Mouse (Mus musculus) G1E (cell line): ENCODE measurements around the gene Camk1.

Experiments used
- CTCF ChIP-seq: IDR thresholded peaks from 2 replicates; pipeline ENCODE4 v1.5.1; 2012; ENCODE audit warnings: low read depth, low read length, inconsistent platforms, mixed read lengths
- GATA1 ChIP-seq: IDR thresholded peaks from 2 replicates; pipeline ENCODE4 v1.6.1; 2012; ENCODE audit warnings: borderline replicate concordance, low read length, inconsistent platforms, mixed read lengths
- POLR2AphosphoS5 ChIP-seq: IDR thresholded peaks from 2 replicates; pipeline ENCODE4 v1.6.1; 2012; ENCODE audit warnings: low read depth, low read length, inconsistent platforms; ENCODE audit not compliant: insufficient replicate concordance

DNA sequence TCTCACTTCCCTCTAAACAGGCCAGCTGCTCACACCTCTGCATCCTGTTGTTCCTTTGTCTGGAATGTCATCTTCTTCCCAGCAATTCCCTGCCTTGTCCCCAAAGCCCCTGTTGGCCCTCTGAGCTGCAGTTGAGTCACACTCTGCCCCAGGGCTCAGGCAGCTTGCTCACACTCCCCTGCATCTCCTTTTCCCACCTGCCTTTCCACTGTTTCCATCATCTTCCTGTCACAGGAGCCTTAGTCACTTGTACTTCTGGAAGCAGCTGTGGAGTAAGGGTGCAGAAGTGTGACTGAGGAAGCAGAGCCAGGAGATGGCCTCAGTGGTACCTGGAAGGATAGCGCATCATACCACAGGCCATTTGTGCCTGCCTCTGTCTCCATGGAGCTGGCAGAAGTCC, 18.5 kb upstream of the Camk1 start:
- no peak for TF ChIP-seq CTCF
- no peak for TF ChIP-seq POLR2AphosphoS5
- no peak for TF ChIP-seq GATA1
